Mouse (Mus musculus): ENCODE results near the gene Ttc4. TPM values are rescaled to one million over a fixed set of nuclear protein-coding genes. Genes with fewer than 3 reads are reported as not detected.

Ttc4 gene
- polyA plus RNA-seq, 1 experiment = 144 TPM

DNA sequence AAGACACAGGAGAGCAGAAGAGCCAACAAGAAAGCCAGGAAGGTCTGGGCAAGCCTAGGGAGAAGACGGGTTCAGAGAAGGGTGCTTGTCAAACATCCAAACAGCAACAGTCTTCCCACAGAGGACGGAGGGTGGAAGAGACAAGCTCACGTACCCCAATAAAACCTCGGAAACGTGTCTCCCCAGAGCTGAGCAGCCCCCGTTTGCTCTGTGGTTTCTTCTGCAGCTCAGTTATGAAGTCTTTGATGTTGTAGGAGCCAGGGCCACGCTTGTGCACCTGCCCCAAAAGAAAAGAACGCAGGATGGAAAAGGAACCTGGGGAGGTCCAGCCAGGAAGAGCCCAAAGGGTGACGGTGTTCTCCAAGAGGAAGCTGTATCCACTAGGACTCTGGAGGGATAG, 63.9 kb downstream of the Ttc4 start:
- DNase-seq (ENCODE audit: extremely low spot score in 1 of 2, low spot score in 1 of 2) = no peak

DNA sequence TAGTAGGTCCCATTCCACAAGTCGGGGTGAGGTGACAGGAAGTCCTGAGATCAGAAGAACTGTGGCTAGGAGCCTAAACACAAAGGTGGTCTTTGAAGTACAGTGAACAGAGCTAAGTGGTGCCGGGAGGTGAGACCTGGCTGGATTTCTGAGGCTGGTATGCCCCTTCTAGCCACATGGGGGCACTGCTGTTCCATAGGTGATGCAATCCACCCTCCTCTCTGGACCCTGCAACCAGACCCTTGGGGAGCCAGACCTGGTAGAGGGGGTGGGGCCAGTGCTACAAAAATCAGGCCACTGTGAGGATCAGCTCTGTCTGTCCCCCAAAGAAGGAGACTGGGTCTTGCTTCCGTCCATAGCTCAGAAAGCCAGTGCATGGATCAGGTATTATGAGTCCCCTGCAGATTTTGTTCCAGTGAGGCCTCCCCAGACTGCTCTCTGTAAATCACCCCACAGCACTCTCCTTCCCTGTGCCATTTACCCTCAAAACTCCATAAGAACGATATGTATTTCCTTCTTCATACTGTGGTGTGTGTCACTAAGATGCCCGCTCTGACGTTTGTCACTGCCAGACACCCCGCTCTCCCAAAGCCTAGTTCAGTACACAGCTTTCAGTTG, 64.5 kb downstream of the Ttc4 start:
- DNase-seq (ENCODE audit: extremely low spot score in 1 of 2, low spot score in 1 of 2) = peak in 1 of 2 experiments; percentile 85

GRCm38 (mm10) chr4:106613560-106613959, 65.2 kb downstream of the Ttc4 start:
- DNase-seq (ENCODE audit: extremely low spot score in 1 of 2, low spot score in 1 of 2) = peak in 1 of 2 experiments; percentile 59

DNA sequence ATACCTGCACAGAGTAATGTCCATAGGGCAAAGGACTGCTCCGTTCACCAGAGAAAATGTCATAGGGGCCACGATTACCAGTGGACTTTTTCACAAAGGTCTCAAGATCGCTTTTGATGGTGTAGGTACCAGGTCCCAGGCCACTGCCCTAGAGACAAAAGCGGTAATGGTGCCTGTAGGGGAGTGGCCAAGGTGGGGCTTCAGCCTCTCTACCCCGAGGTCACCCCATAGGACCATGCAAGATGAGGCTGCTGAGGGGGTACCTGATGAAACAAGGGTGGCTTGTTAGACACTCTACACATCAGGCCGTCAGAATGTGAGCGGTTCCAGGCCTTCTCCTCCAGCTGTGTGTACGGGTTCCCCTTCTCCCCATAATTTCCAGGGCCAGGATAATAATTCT, 65.6 kb downstream of the Ttc4 start:
- DNase-seq (ENCODE audit: extremely low spot score in 1 of 2, low spot score in 1 of 2) = no peak

Other genes starting within 250 kb of the Ttc4 start
- 2.7 and 4.4 TPM in 2 replicates for gene Pcsk9, start 214.6 kb downstream of the Ttc4 start, polyA plus RNA-seq (2012; rRNA removed)
- not detected in 2 replicates for gene Bsnd, start 186.7 kb downstream of the Ttc4 start, polyA plus RNA-seq (2012; rRNA removed)
- gene Dhcr24, start 117.9 kb downstream of the Ttc4 start, polyA plus RNA-seq (2012; rRNA removed) = 70.4 and 77.0 TPM in 2 replicates
- 0.16 TPM in 1 of 2 replicates, not detected in the other for gene Lexm, start 61.7 kb downstream of the Ttc4 start, polyA plus RNA-seq (2012; rRNA removed)
- 2.0 and 2.3 TPM in 2 replicates for gene Ttc22, start 56.5 kb downstream of the Ttc4 start, polyA plus RNA-seq (2012; rRNA removed)
- 10.4 and 10.9 TPM in 2 replicates for gene Pars2, start 27.9 kb downstream of the Ttc4 start, polyA plus RNA-seq (2012; rRNA removed)
- gene Mroh7, start 52.0 kb upstream of the Ttc4 start, polyA plus RNA-seq (2012; rRNA removed) = 10.2 and 11.0 TPM in 2 replicates
- gene Fam151a, start 54.9 kb upstream of the Ttc4 start, polyA plus RNA-seq (2012; rRNA removed) = 0.11 TPM in 1 of 2 replicates, not detected in the other
- gene Acot11, start 126.1 kb upstream of the Ttc4 start, polyA plus RNA-seq (2012; rRNA removed) = 19.4 and 21.4 TPM in 2 replicates
- 92.7 and 95.6 TPM in 2 replicates for gene Ssbp3, start 231.8 kb upstream of the Ttc4 start, polyA plus RNA-seq (2012; rRNA removed)